Mouse (Mus musculus): ENCODE measurements around the gene Hoxb9.

DNA sequence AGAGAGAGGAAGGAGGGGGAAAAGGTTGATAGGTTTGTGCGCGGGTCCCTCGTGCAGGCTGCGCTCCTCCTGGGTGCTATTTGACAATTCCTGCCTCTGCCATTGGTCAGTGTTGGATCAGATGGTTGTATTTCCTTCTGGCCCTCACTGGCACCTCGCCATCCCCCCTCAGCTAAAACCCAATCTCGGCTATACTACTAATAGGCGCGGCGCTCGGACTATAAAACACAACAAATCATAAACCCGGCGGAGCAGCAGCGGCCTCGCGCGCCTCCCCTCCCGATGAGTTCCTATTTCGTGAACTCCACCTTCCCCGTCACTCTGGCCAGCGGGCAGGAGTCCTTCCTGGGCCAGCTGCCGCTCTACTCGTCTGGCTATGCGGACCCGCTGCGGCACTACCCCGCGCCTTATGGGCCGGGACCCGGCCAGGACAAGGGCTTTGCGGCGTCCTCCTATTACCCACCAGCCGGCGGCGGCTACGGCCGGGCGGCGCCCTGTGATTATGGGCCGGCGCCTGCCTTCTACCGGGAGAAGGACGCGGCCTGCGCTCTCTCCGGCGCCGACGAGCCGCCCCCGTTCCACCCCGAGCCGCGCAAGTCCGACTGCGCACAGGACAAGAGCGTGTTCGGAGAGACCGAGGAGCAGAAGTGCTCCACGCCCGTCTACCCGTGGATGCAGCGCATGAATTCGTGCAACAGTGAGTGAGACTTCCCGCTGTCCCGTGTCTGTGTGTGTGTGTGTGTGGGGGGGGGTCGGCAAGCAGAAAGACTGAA, 27.8 kb downstream of the Hoxb9 start:
- TF ChIP-seq MAFK (IDR thresholded peaks at IDR 0.05; ENCODE audit: insufficient read depth, low read depth, low read length) (no peak), ZNF384 (IDR thresholded peaks at IDR 0.05; ENCODE audit: low read depth, low read length) (no peak), HCFC1 (IDR thresholded peaks at IDR 0.05; ENCODE audit: borderline replicate concordance, insufficient read depth, low read length) (no peak), ZC3H11A (IDR thresholded peaks at IDR 0.05; ENCODE audit: borderline replicate concordance, low read depth, low read length) (no peak)

Data from ES-E14 (cell line).